Mouse (Mus musculus) olfactory bulb, adult 2 months (tissue): ENCODE measurements around the gene Brsk1.

Experiments
- CTCF ChIP-seq: fragments of 200-500 bp; IDR thresholded peaks from 2 replicates; pipeline ENCODE4 v1.5.1; 2012; ENCODE audit warnings: low read depth, mild to moderate bottlenecking, low read length, moderate library complexity; ENCODE audit not compliant: insufficient read depth
- POLR2A ChIP-seq: fragments of 200-500 bp; IDR thresholded peaks from 2 replicates; pipeline ENCODE4 v1.6.1; 2012; ENCODE audit warnings: mild to moderate bottlenecking, low read depth, low read length, moderate library complexity; ENCODE audit not compliant: insufficient read depth

GRCm38 (mm10) chr7:4702334-4702733, 11.9 kb downstream of the Brsk1 start:
- TF ChIP-seq CTCF (no peak), POLR2A (no peak)
